Mouse (Mus musculus): Measurements from ENCODE around the gene Rest.

DNA sequence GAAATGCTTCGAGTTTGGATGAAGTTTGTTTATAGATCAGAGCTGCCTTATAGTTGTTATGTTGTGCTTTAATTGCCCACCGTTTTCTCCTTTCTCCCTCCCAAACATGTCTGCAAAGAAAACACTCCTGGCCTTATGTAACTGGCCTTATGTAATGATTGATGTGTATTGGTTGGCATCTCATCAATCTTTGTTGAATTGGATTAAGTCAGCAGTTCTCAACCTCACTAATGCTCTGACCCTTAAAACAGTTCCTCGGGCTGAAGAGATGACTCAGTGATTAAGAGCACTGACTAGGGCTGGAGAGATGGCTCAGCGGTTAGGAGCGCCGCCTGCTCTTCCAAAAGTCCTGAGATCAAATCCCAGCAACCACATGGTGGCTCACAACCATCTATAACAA lies 49.7 kb downstream of the Rest start:
- TF ChIP-seq CTCF (IDR thresholded peaks at IDR 0.05; ENCODE audit: control insufficient read depth, insufficient read depth, low read length) (no peak), POLR2A (IDR thresholded peaks at IDR 0.05; ENCODE audit: borderline replicate concordance, control insufficient read depth, low read depth, low read length) (no peak)
